Mouse (Mus musculus) megakaryocyte-erythroid progenitor cell, adult 5 weeks (primary cell): ENCODE results near the gene Usp1. TPM values are rescaled to one million over a fixed set of nuclear protein-coding genes. Genes with fewer than 3 reads are reported as not detected.

Source experiments
- polyA plus RNA-seq: library from polyadenylated mRNA; stranded (reverse); fragments of >175 nt; gene quantifications from 2 replicates; pipeline ENCODE4 v1.2.3, GENCODE M21; 2012

The Usp1 gene
- polyA plus RNA-seq: 472 TPM in 2 replicates

DNA sequence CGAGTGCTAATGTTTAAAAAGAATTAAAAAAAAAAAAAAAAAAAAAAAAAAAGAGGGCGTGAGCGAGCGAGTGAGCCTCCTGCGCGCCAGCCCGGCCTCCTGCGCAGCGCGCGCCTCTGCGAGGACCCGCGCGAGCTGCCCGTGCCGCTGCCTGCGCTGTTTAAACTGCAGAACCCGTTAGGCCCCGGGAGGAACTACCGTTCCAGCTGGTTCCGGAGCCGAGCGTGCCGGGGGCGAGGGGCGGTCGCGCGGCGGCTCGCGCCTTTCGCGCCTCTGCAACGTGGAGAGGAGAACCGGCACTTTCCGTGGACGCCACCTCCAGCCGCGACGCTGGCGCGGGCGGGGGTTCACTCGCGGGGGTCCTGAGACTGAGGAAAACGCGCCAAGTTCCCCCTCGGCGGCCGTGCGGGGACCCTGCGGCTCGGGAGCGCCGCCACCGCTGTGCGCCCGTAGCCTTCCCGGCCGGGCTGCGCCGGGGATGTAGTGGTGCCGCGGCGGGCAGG is at the start of gene Usp1:
TSS of gene Usp1 (plus strand) at position 243 of the 503 bp plus-strand sequence.

Other genes with a start within 250 kb of the Usp1 start
- not detected in 2 replicates for gene L1td1, start 197.1 kb upstream of the Usp1 start, polyA plus RNA-seq
- 0.01 and 0.02 TPM in 2 replicates for gene Kank4, start 106.3 kb upstream of the Usp1 start, polyA plus RNA-seq
- gene I0C0044D17Rik, start 100.0 kb upstream of the Usp1 start, polyA plus RNA-seq: not detected in 2 replicates
- 0.21 and 0.50 TPM in 2 replicates for gene Angptl3, start 107.1 kb downstream of the Usp1 start, polyA plus RNA-seq
- gene Dock7, start 197.1 kb downstream of the Usp1 start, polyA plus RNA-seq: 2.1 and 3.0 TPM in 2 replicates